Mouse (Mus musculus) kidney, adult 2 months (tissue): ENCODE measurements around the gene Lhfpl2.

Experiments
- CTCF ChIP-seq: fragments of 200-500 bp; conservative IDR thresholded peaks from 2 replicates; pipeline ENCODE4 v1.5.1; 2011; ENCODE audit warnings: low read depth, mild to moderate bottlenecking, control low read depth, low read length, moderate library complexity, mixed read lengths; ENCODE audit not compliant: insufficient read depth, insufficient read length
- POLR2A ChIP-seq: fragments of 200-500 bp; IDR thresholded peaks from one replicate; pipeline ENCODE4 v1.6.1; 2011; ENCODE audit warnings: low read depth, low read length, control low read depth

DNA sequence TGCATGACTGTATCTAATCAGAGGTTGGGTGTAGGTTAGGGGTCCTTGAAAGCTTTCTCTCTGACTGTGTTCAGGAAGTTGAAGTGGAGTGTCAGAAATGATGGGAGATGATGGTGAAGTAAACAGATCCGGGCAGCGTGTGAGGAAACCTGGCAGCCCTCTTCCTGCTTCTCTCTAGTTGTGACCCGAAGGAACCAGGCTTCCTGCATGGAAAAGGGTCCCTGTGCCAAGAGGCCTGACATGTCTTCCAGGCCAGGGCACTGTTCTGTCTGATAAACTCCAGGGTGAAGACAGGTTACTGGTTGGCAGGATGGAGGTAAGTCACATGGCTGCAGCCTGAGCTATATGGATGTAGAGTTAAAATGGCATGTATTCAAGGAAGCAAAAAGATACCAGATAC lies 13.3 kb downstream of the Lhfpl2 start:
- TF ChIP-seq CTCF: no peak
- TF ChIP-seq POLR2A: no peak
